Mouse (Mus musculus) C2C12 (cell line): ENCODE measurements at regions not wholly inside any gene's neighbourhood (a gene's known extent, or its start where the extent isn't known, plus 50 kb on each side); places are given as distances from the start of the nearest gene placed in this dataset.

ENCODE experiments used
- H3K27me3 ChIP-seq: one replicate; pipeline ENCODE4 v1.6.1; 2011; ENCODE audit not compliant: control insufficient read depth, insufficient read depth, insufficient read length
- H3K36me3 ChIP-seq: one replicate; pipeline ENCODE4 v1.6.1; 2011; ENCODE audit not compliant: control insufficient read depth, insufficient read depth
- H3K4me3 ChIP-seq: one replicate; pipeline ENCODE4 v1.5.1; 2011; ENCODE audit warnings: mild to moderate bottlenecking, control low read depth; ENCODE audit not compliant: poor library complexity, insufficient read depth, severe bottlenecking
- H3K79me2 ChIP-seq: one replicate; pipeline ENCODE4 v1.6.1; 2011; ENCODE audit not compliant: control insufficient read depth, insufficient read depth
- H3K79me3 ChIP-seq: one replicate; pipeline ENCODE4 v1.6.1; 2011; ENCODE audit warnings: low read depth, control low read depth
- H3ac ChIP-seq: one replicate; pipeline ENCODE3; 2011; ENCODE audit warnings: low read depth; ENCODE audit not compliant: control insufficient read depth, insufficient read length
- CEBPB ChIP-seq: IDR thresholded peaks from one replicate; pipeline ENCODE4 v1.6.1; 2011; ENCODE audit warnings: low read depth, mild to moderate bottlenecking, control low read depth, moderate library complexity
- CTCF ChIP-seq: IDR thresholded peaks from one replicate; pipeline ENCODE4 v1.5.1; 2011; ENCODE audit not compliant: control insufficient read depth, insufficient read depth, insufficient read length
- FOSL1 ChIP-seq: IDR thresholded peaks from one replicate; pipeline ENCODE4 v1.8.0; 2011; ENCODE audit warnings: mild to moderate bottlenecking, low read length; ENCODE audit not compliant: poor library complexity, insufficient read depth, severe bottlenecking
- MAX ChIP-seq: IDR thresholded peaks from one replicate; pipeline ENCODE4 v1.6.1; 2011; ENCODE audit warnings: mild to moderate bottlenecking, control low read depth
- MYOD1 ChIP-seq: IDR thresholded peaks from one replicate; pipeline ENCODE4 v1.6.1; 2011; ENCODE audit warnings: low read depth; ENCODE audit not compliant: control insufficient read depth, insufficient read length
- MYOG ChIP-seq: IDR thresholded peaks from one replicate; pipeline ENCODE4 v1.6.1; 2011; ENCODE audit not compliant: control insufficient read depth, insufficient read length; ENCODE audit errors: extremely low read depth
- USF1 ChIP-seq: IDR thresholded peaks from one replicate; pipeline ENCODE4 v1.6.1; 2011; ENCODE audit warnings: low read depth, mild to moderate bottlenecking, control low read depth, moderate library complexity

DNA sequence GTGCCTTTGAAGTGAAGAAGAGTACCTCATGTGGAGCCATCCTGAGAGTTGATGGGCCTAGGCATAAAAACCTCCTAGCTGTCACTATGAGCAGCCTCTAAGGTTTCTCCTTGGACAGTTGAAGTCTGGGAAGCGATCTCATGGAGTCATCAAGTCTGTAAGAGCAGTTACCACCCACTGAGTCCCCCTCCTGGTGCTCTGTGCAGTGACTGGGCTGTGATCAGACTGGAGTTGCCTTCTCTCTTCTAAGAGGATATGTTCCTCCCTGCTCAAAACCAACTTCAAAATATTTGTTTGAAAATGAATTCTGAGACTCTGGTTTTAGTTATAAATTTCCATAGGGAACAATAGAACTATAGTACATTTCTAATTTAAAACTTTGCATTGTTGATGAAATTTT is 283.3 kb downstream of the Cetn3 start:
- no peak for TF ChIP-seq FOSL1
- no peak for TF ChIP-seq MYOG
- no peak for TF ChIP-seq CEBPB
- TF ChIP-seq USF1: no peak
- no peak for TF ChIP-seq MYOD1
- TF ChIP-seq MAX: no peak
- no peak for TF ChIP-seq CTCF

GRCm38 (mm10) chr13:82066674-82067270 is 283.9 kb downstream of the Cetn3 start:
- Histone ChIP-seq H3K79me3 (no peaks in the 10 kb centered on the region), H3ac (no peak overlapping the region), H3K36me3 (no peaks in the 10 kb centered on the region), H3K4me3 (no peak overlapping the region), H3K79me2 (no peaks in the 10 kb centered on the region), H3K27me3 (no peaks in the 10 kb centered on the region)
- TF ChIP-seq MAX: no peak
- TF ChIP-seq FOSL1: no peak
- TF ChIP-seq MYOG: no peak
- no peak for TF ChIP-seq CEBPB
- TF ChIP-seq USF1: no peak
- TF ChIP-seq CTCF: no peak
- no peak for TF ChIP-seq MYOD1

More for the DNA sequence above, 283.3 kb downstream of the Cetn3 start:
- Histone ChIP-seq H3ac (no peak overlapping the region), H3K79me3 (no peaks in the 10 kb centered on the region), H3K79me2 (no peaks in the 10 kb centered on the region), H3K27me3 (no peaks in the 10 kb centered on the region), H3K4me3 (no peak overlapping the region), H3K36me3 (no peaks in the 10 kb centered on the region)

DNA sequence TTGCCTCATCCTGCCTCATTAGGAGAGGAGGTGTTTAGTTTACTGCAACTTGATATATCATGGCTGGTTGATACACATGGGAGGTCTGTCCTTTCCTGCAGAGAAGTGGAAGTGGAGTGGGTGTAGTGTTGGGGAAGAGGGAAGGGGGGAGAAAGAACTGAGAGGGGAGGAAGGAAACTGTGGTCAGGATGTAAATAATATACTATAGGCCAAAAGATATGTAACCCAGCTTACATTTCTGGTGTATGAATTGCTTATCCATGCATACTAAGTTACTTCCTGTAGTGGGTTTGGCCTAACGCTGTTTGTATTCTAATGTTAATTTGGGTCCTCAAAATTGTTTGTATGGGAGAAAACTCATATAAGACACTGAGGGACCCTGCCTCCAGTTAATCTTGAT is 289.6 kb downstream of the Cetn3 start:
- no peaks in the 10 kb centered on the region for H3K79me2 ChIP-seq
- H3K4me3 ChIP-seq: no peak overlapping the region
- H3K79me3 ChIP-seq: no peaks in the 10 kb centered on the region
- H3ac ChIP-seq: no peak overlapping the region
- H3K36me3 ChIP-seq: no peaks in the 10 kb centered on the region
- TF ChIP-seq FOSL1 (no peak), MAX (no peak), CEBPB (no peak), CTCF (no peak), MYOG (no peak), MYOD1 (no peak), USF1 (no peak)
- H3K27me3 ChIP-seq: no peaks in the 10 kb centered on the region

GRCm38 (mm10) chr13:82073343-82073742 is 290.5 kb downstream of the Cetn3 start:
- H3K79me2 ChIP-seq: no peaks in the 10 kb centered on the region
- no peaks in the 10 kb centered on the region for H3K27me3 ChIP-seq
- H3K36me3 ChIP-seq: no peaks in the 10 kb centered on the region
- H3ac ChIP-seq: no peak overlapping the region
- H3K4me3 ChIP-seq: no peak overlapping the region
- no peaks in the 10 kb centered on the region for H3K79me3 ChIP-seq
- TF ChIP-seq MAX (no peak), FOSL1 (no peak), USF1 (peak; percentile 23)

DNA sequence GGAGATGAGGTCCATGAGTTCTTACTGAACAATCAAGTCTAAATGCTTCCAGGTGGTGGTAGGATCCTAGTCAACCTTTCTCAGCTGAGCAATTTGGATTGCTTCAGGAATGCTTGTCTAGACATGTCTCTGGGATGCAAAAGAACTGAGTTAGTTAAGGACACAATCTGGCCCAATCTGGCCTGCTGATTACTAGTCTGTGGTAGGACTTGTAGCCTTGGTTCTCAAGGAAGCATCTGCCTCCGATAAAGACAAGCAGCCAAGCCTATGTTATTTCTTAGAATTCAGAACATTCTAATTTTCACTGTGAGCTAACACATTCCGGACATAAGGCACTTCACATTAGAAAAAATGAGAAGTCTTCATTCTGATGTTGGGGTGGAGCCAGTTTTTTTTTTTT is 298.5 kb downstream of the Cetn3 start:
- H3K36me3 ChIP-seq: no peaks in the 10 kb centered on the region
- H3K27me3 ChIP-seq: no peaks in the 10 kb centered on the region
- H3ac ChIP-seq: no peak overlapping the region
- no peak overlapping the region for H3K4me3 ChIP-seq
- no peaks in the 10 kb centered on the region for H3K79me2 ChIP-seq
- TF ChIP-seq USF1 (no peak), MAX (no peak)
- H3K79me3 ChIP-seq: no peaks in the 10 kb centered on the region

DNA sequence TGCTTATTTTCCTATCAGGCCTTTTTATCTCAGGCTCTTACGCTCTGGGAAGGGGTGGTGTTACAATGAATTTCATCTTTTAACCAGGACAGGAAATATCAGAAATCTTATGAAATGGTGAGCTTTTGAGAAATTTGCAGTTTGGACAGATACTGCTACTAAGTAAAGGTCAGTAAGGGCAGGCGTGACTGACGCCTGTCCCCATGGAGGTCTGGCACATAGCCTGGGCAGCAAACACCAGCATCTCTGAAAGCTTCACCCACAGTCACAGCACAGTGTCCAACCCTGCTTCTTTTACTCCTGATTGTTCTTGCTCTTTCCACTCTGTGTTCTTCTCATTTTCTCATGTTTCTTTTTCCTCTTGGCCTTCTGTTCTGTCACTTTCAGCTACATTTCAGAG is 304.8 kb downstream of the Cetn3 start:
- no peak overlapping the region for H3ac ChIP-seq
- TF ChIP-seq MYOG (no peak), FOSL1 (no peak), USF1 (no peak), CEBPB (no peak), CTCF (no peak), MYOD1 (no peak), MAX (no peak)

More for the DNA sequence above, 304.8 kb downstream of the Cetn3 start:
- H3K27me3 ChIP-seq: no peaks in the 10 kb centered on the region
- no peaks in the 10 kb centered on the region for H3K79me2 ChIP-seq
- H3K4me3 ChIP-seq: no peak overlapping the region
- H3K36me3 ChIP-seq: no peaks in the 10 kb centered on the region
- H3K79me3 ChIP-seq: no peaks in the 10 kb centered on the region
